Mouse (Mus musculus) spleen, adult 2 months (tissue): Measurements from ENCODE around the gene Slc22a7.

ENCODE experiments used
- CTCF ChIP-seq: fragments of 200-500 bp; IDR thresholded peaks from 2 replicates; pipeline ENCODE4 v1.5.1; 2011; ENCODE audit warnings: mild to moderate bottlenecking, inconsistent platforms; ENCODE audit not compliant: insufficient read depth, insufficient read length, insufficient replicate concordance; ENCODE audit errors: extremely low read depth
- POLR2A ChIP-seq: fragments of 200-500 bp; IDR thresholded peaks from 2 replicates; pipeline ENCODE4 v1.6.1; 2011; ENCODE audit warnings: low read depth, low read length, inconsistent platforms

DNA sequence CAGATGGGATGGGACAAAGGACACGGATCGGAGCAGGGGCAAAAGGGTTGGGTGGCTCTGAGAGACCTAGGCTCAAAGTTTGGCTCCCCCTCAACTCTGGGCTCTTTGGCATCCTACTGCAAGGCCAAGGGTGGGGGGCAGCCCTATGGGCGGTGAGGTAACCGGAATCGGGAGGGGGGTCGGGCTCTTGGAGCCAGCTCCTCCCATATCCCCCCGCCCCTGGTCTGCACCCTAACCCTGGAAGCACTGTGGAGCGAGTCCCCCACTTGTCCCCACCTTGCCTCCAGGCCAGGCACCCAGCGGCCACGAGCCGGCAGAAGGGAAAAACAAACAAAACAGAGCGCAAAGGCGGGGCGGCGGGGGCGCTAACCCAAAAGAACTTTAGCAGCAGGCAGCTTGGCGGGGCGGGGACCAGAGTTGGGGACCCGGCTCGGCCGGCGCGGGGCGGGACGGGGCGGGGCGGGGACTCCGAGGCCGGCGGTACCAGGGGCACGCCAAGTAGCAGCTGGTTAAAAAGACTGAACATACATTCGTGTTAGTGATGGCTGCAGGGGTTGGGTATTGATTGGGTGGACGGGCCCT is 16.9 kb upstream of the Slc22a7 start:
- no peak for TF ChIP-seq CTCF
- TF ChIP-seq POLR2A = no peak
